Mouse (Mus musculus): ENCODE data around the gene Cyp2a22.
"Not testable (repeated sequence)": the region's sequence is repeated elsewhere in the genome, so short reads cannot be mapped to it uniquely, and the experiment has no call there.

Cyp2a22 gene
- long read RNA-seq, experiment 1: 0 reads
- long read RNA-seq, experiment 2: 0 reads

DNA sequence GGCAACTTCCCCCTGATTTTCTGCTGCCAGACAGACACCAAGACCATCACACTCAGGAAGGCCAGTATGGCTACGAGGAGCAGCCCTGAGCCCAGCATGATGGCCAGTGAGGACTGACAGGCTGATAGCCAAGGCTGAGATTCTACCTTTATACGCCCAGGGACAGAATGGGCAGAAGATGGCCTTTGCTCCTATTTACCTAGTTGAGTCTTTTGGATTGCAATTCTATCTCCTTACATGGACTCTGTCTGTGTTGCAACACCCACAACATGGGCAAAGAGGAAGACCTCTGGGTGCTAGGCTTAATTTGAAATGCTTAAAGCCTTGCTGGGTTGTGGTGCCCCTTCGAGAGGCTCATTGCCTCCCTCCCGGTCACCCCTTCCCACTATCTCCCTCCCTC, at the start of gene Cyp2a22:
Cyp2a22 (minus strand) TSS at position 123 of the 400 bp plus-strand sequence.
- intact Hi-C loops (cut with DNase I): no loop called here

GRCm38 (mm10) chr7:26983151-26983550, 44.0 kb upstream of the Cyp2a22 start:
- intact Hi-C loops (cut with DNase I): not testable (repeated sequence)

DNA sequence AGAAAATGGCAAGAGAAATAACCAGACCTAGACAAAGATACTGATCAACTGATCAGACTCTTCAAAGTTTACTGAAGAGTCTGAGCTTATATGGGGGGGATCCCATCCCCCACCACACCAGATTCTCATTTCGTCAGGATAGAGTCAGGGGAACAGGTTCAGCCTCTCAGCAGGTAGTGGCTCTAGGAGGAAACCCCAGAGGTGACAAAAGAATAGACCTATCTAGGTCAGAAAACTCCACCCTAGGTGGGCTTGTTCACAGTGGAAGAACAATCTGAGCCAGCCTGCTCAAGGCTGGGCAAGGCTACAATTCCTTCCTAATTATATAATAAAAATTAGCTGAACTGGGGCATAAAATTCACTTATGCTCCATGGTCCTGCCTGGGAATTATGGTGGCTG, 43.4 kb upstream of the Cyp2a22 start:
- intact Hi-C loops (cut with DNase I): no loop called here

DNA sequence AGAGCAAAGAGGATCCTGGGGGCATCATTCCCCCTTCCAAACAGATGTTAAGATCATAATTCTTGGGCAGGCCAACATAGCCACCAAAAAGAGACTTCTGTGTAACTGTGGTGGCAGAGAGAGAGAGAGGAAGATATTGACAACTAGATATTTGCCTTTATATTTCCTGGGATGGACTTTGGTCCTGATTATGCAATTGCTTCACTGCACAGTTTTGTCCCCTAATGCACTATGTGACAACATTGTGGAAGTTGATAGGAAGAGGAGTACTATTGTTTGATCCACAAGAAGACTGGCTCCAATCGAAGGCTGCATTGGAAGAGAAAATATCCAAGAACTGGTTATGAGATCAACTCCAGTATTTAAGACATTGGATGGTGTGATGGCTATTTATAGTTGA, 42.8 kb upstream of the Cyp2a22 start:
- intact Hi-C loops (cut with DNase I): not testable (repeated sequence)

GRCm38 (mm10) chr7:26981464-26981863, 42.3 kb upstream of the Cyp2a22 start:
- intact Hi-C loops (cut with DNase I): not testable (repeated sequence)

DNA sequence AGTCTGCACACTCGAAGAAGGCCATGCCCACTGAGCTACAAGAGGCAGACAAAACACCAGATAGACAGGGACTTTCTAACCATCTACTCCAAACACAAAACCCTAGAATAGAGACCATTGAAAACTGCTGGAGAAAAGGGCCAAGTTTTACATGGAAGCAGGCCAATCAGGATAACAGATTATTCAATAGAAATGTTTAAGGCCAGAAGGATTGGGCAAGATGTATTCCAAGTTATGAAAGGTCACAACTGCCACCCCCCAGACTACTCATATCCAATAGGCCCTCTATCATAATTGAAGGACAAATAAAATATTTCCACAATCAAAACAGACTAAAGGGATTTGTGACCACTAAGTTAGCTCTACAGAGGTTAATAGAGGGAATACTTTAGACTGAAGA, 23.2 kb upstream of the Cyp2a22 start:
- intact Hi-C loops (cut with DNase I): not testable (repeated sequence)

DNA sequence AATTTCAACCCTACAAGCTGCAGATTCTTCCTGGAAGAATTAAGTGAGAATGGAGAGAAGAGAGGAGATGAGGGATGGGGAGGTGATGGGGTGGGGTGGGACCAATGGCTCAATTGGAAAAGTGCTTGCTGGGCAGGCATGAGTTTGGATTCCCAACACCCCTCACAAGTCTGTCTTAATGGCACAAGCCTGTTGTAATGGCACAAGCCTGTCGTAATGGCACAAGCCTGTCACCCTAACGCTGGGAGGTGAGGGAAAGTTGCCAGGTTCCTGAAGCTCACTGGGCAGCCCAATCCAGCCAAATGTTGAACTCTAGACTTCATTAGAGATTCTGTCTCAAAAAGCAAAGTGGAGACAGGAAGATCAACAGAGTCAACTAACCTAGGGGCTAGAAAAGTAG, 14.1 kb upstream of the Cyp2a22 start:
- intact Hi-C loops (cut with DNase I): not testable (repeated sequence)

DNA sequence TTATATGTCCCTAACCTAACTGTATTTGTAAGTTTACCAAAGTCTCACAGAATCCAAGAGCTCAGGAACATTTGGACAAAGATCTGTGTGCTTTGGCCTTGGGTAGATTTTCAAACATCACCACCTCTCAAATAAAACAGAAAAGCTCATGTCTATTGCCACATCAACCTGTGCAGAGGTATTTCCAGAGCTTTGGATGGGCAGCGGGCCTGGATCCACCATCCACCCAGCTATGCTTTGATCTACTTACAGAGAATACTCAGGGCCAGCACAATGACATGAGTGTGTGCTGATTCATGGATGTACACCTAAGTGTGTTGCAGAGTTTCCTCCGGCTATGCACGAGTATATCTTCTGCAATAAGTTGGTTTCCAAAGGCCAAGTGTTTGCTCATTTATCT, 13.5 kb upstream of the Cyp2a22 start:
- intact Hi-C loops (cut with DNase I): not testable (repeated sequence)

- intact Hi-C loops (cut with DNase I): not testable (repeated sequence)
These were observed 2.2 kb upstream of the Cyp2a22 start for GRCm38 (mm10) chr7:26941320-26941925.

DNA sequence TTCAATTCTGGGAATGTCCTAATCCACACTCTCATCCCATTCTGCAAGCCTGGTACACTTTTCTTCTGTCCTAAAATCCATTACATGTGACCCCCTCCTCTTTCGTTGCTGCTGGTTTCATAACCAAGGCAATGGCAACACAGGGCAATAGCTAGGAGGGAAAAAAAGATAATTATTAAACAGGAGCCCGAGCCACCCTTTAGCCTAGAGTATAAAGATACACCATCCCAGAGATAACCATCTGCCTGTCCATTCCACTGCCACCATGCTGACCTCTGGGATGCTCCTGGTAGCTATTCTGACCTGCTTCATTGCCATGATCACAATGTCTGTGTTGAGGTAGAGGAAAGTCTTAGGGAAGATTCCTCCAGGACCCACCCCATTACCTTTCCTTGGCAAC, 22.1 kb downstream of the Cyp2a22 start:
- intact Hi-C loops (cut with DNase I): not testable (repeated sequence)

All from adrenal gland (tissue).